Mouse (Mus musculus) limb, embryonic 12.5 days (tissue): ENCODE results near the gene Nfkbia. TPM values are rescaled to one million over a fixed set of nuclear protein-coding genes. Genes with fewer than 3 reads are reported as not detected.

ENCODE experiments used
- polyA plus RNA-seq: library from polyadenylated mRNA; unstranded; fragments of >200 nt; fragmentation: Nextera tagmentation; extraction: Ambion mirVana; gene quantifications from 2 replicates; pipeline ENCODE4 v1.2.1, GENCODE M21; 2016

Gene Nfkbia
- polyA plus RNA-seq, 1 experiment from 2014 or later = 85.7 TPM

Other genes starting within 250 kb of the Nfkbia start
- 17.7 and 19.1 TPM in 2 replicates for gene 1110008L16Rik, start 193.1 kb downstream of the Nfkbia start, polyA plus RNA-seq
- 23.9 and 24.9 TPM in 2 replicates for gene Ppp2r3c, start 189.6 kb downstream of the Nfkbia start, polyA plus RNA-seq
- gene Psma6, start 108.4 kb downstream of the Nfkbia start, polyA plus RNA-seq = 449 and 458 TPM in 2 replicates
- 0.13 TPM in 1 of 2 replicates, not detected in the other for gene Aldoart2, start 72.6 kb upstream of the Nfkbia start, polyA plus RNA-seq
- not detected in 2 replicates for gene Insm2, start 106.8 kb upstream of the Nfkbia start, polyA plus RNA-seq